Mouse (Mus musculus): ENCODE measurements around the gene Kcnh2. TPM values are rescaled to one million over a fixed set of nuclear protein-coding genes. Genes with fewer than 3 reads are reported as not detected.

Kcnh2 gene
- polyA plus RNA-seq, 1 experiment, result 2.9 TPM

GRCm38 (mm10) chr5:24350073-24350472 is 1.3 kb downstream of the Kcnh2 start:
- Histone ChIP-seq H3K27ac (ENCODE audit: insufficient read depth, low read length) (no peak overlapping the region), H3K4me1 (ENCODE audit: control insufficient read depth, insufficient read depth, low read length) (peaks cover 3% of the 10 kb centered on the region; the same call in 1 of the 2 replicates), H3K4me3 (ENCODE audit: insufficient read depth, low read length) (no peak overlapping the region)
- TF ChIP-seq POLR2A (IDR thresholded peaks at IDR 0.05; ENCODE audit: low read depth, low read length) (no peak), CTCF (IDR thresholded peaks at IDR 0.05; ENCODE audit: borderline replicate concordance, insufficient read depth, low read length) (no peak)

DNA sequence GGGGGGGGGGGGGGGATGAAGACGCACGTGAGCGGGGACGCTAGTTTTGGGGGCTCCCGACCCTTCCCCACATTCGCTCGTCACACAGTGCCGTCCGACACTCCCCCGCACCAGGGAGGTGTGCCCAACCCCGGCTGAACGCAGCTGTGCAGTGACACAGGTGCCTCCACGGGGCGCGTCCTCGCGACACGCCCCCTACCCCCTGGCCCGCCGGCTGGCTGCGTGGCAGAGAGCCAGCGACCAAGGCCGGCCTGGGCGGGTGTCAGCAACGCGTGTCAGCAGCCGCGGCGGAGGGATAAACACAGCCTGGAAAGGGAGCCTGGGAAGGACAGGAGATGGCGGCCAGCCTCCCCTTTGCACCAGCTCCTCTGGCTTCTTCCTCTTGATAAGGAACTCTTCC is 2.9 kb downstream of the Kcnh2 start:
- Histone ChIP-seq H3K27ac (ENCODE audit: insufficient read depth, low read length) (no peak overlapping the region), H3K4me1 (ENCODE audit: control insufficient read depth, insufficient read depth, low read length) (peaks cover 3% of the 10 kb centered on the region; the same call in 1 of the 2 replicates), H3K4me3 (ENCODE audit: insufficient read depth, low read length) (peak overlapping the region; percentile 10; the same call in 1 of the 2 replicates)
- TF ChIP-seq CTCF (IDR thresholded peaks at IDR 0.05; ENCODE audit: borderline replicate concordance, insufficient read depth, low read length) (no peak), POLR2A (IDR thresholded peaks at IDR 0.05; ENCODE audit: low read depth, low read length) (no peak)

- Histone ChIP-seq H3K4me3 (ENCODE audit: insufficient read depth, low read length) (peak overlapping the region; percentile 10; the same call in 1 of the 2 replicates), H3K4me1 (ENCODE audit: control insufficient read depth, insufficient read depth, low read length) (peaks cover 3% of the 10 kb centered on the region; the same call in 1 of the 2 replicates), H3K27ac (ENCODE audit: insufficient read depth, low read length) (no peak overlapping the region)
- TF ChIP-seq CTCF (IDR thresholded peaks at IDR 0.05; ENCODE audit: borderline replicate concordance, insufficient read depth, low read length) (no peak), POLR2A (IDR thresholded peaks at IDR 0.05; ENCODE audit: low read depth, low read length) (no peak)
These were observed 3.3 kb downstream of the Kcnh2 start for GRCm38 (mm10) chr5:24348128-24348527.

DNA sequence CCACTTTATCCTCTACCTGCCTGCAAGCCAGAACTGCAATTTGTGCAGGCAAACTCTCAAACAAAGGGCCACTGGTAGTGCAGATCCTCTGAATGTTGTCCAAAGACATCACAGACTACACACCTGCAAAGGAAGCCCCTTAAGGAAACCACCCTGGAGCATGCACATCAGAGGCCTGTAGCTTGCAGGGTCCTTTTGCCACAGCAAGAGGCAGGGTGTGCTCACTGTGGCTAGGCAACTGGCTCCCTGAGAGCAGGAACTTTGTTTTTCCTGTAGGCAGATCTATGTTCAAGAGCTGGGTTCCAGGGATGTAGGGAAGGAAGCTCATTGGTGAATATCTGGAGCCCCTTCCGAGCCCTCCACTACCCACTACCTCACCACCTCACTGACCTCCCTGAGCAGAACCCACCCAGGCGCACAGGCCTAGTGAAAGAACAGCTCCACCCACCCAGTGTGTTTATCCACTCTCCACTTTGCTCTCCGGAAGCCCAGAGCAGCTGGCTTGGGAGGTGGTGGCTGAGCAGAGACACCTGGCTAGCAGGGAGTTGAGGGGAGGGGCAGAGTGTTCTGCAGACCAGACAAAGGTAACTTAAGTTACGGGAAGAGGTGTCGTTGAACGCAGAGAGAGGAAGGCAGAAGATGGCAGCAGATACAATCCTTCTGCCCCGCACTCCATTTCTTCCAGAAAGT is 4.1 kb downstream of the Kcnh2 start:
- TF ChIP-seq POLR2A (IDR thresholded peaks at IDR 0.05; ENCODE audit: low read depth, low read length) (no peak), CTCF (IDR thresholded peaks at IDR 0.05; ENCODE audit: borderline replicate concordance, insufficient read depth, low read length) (no peak)
- Histone ChIP-seq H3K4me3 (ENCODE audit: insufficient read depth, low read length) (no peak overlapping the region), H3K27ac (ENCODE audit: insufficient read depth, low read length) (no peak overlapping the region), H3K4me1 (ENCODE audit: control insufficient read depth, insufficient read depth, low read length) (peaks cover 3% of the 10 kb centered on the region; the same call in 1 of the 2 replicates)

GRCm38 (mm10) chr5:24346313-24346712 is 5.1 kb downstream of the Kcnh2 start:
- peaks cover 3% of the 10 kb centered on the region; the same call in 1 of the 2 replicates for H3K4me1 ChIP-seq (ENCODE audit: control insufficient read depth, insufficient read depth, low read length)
- no peak overlapping the region for H3K4me3 ChIP-seq (ENCODE audit: insufficient read depth, low read length)
- TF ChIP-seq POLR2A (IDR thresholded peaks at IDR 0.05; ENCODE audit: low read depth, low read length), result no peak
- no peak for TF ChIP-seq CTCF (IDR thresholded peaks at IDR 0.05; ENCODE audit: borderline replicate concordance, insufficient read depth, low read length)
- H3K27ac ChIP-seq (ENCODE audit: insufficient read depth, low read length), result no peak overlapping the region

GRCm38 (mm10) chr5:24344477-24345051 is 6.8 kb downstream of the Kcnh2 start:
- TF ChIP-seq POLR2A (IDR thresholded peaks at IDR 0.05; ENCODE audit: low read depth, low read length) (no peak), CTCF (IDR thresholded peaks at IDR 0.05; ENCODE audit: borderline replicate concordance, insufficient read depth, low read length) (no peak)
- Histone ChIP-seq H3K4me1 (ENCODE audit: control insufficient read depth, insufficient read depth, low read length) (peaks cover 3% of the 10 kb centered on the region; the same call in 1 of the 2 replicates), H3K4me3 (ENCODE audit: insufficient read depth, low read length) (no peak overlapping the region), H3K27ac (ENCODE audit: insufficient read depth, low read length) (no peak overlapping the region)

- peaks cover 3% of the 10 kb centered on the region; the same call in 1 of the 2 replicates for H3K4me1 ChIP-seq (ENCODE audit: control insufficient read depth, insufficient read depth, low read length)
- no peak overlapping the region for H3K27ac ChIP-seq (ENCODE audit: insufficient read depth, low read length)
- H3K4me3 ChIP-seq (ENCODE audit: insufficient read depth, low read length), result no peak overlapping the region
- TF ChIP-seq POLR2A (IDR thresholded peaks at IDR 0.05; ENCODE audit: low read depth, low read length), result no peak
These were observed 7.4 kb downstream of the Kcnh2 start for GRCm38 (mm10) chr5:24343977-24344436.

GRCm38 (mm10) chr5:24343379-24343778 is 8.0 kb downstream of the Kcnh2 start:
- H3K4me1 ChIP-seq (ENCODE audit: control insufficient read depth, insufficient read depth, low read length), result no peaks in the 10 kb centered on the region
- H3K27ac ChIP-seq (ENCODE audit: insufficient read depth, low read length), result no peak overlapping the region
- H3K4me3 ChIP-seq (ENCODE audit: insufficient read depth, low read length), result no peak overlapping the region
- TF ChIP-seq POLR2A (IDR thresholded peaks at IDR 0.05; ENCODE audit: low read depth, low read length), result no peak
- TF ChIP-seq CTCF (IDR thresholded peaks at IDR 0.05; ENCODE audit: borderline replicate concordance, insufficient read depth, low read length), result no peak

DNA sequence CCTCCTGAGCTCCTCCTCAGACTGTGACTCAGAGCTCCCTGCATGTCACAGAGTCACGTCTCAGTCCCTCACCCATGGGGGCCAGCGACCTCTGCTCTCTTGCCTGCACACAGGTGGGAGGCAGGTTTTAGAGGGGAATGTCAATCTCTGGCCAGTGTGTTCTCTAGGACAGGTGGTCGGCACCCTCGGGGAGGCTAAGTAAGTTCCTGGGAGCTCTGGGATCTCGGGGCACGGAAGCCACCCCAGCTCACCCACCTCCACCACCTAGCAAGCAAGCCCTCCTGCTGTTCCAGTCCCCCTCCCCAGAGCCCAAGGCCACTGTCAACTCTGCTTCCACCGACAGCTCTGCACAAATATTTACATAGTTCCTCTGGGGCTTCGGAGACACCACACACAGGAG is 8.4 kb downstream of the Kcnh2 start:
- TF ChIP-seq CTCF (IDR thresholded peaks at IDR 0.05; ENCODE audit: borderline replicate concordance, insufficient read depth, low read length), result no peak
- no peak for TF ChIP-seq POLR2A (IDR thresholded peaks at IDR 0.05; ENCODE audit: low read depth, low read length)
- H3K27ac ChIP-seq (ENCODE audit: insufficient read depth, low read length), result no peak overlapping the region
- H3K4me1 ChIP-seq (ENCODE audit: control insufficient read depth, insufficient read depth, low read length), result no peaks in the 10 kb centered on the region
- H3K4me3 ChIP-seq (ENCODE audit: insufficient read depth, low read length), result no peak overlapping the region
